In genomic region chr13:34106999-34107398, GRCm38 (mm10) we compare ENCODE assay signal across 28 mouse cellular contexts. TPM values are rescaled to one million over a fixed set of nuclear protein-coding genes. Genes with fewer than 3 reads are reported as not detected.
A peak's percentile ranks its signal among the peaks of the same experiment; 100 is the strongest.
DNase-seq lines count a peak whose midpoint lies in the region; ATAC-seq and TF ChIP-seq lines count a peak whose summit lies in the region.
"Had no signal": no experiment of that assay in that cellular context is flagged by ENCODE, and none has a peak within 500 bp of the region (broad histone marks: within the 10 kb centered on the region; RNA-seq: fewer than 3 reads in every experiment).

No protein-coding gene starts in this region.

- H3K4me2 ChIP-seq in heart, postnatal 0 days (ENCODE audit: low read depth, low read length): no peak overlapping the region
- H3K4me2 ChIP-seq in neural tube, embryonic 14.5 days (ENCODE audit: low read depth, low read length): no peak overlapping the region
- H3K4me2 ChIP-seq in hindbrain, postnatal 0 days (ENCODE audit: low read depth, low read length): no peak overlapping the region
- H3K4me2 ChIP-seq in midbrain, embryonic 13.5 days (replicated peaks): no peak overlapping the region
- H3K4me2 ChIP-seq: embryonic facial prominence, embryonic 12.5 days; heart, embryonic 13.5 days; hindbrain, embryonic 14.5 days; limb, embryonic 13.5 days; liver, embryonic 11.5 days; midbrain, embryonic 15.5 days had no signal

- no peak for ATAC-seq in heart, postnatal 0 days (ENCODE audit: insufficient read depth, low read depth)
- ATAC-seq in G1E (ENCODE audit: extremely low read depth, insufficient number of reproducible peaks, low FRiP score, poor library complexity, severe bottlenecking): no peak
- peak; percentile 71; the same call in 1 of the 2 replicates for ATAC-seq in common myeloid progenitor, adult 5-6 weeks (replicated peaks; ENCODE audit: low read depth, poor library complexity, severe bottlenecking)
- ATAC-seq in neural tube, embryonic 14.5 days (ENCODE audit: low read depth): peak; percentile 54; the same call in 1 of the 2 replicates
- ATAC-seq in hindbrain, postnatal 0 days: no peak
- ATAC-seq in midbrain, embryonic 13.5 days: no peak
- ATAC-seq: CD4-positive, CD25-positive, alpha-beta regulatory T cell, adult 4 months; forebrain, embryonic 14.5 days; inflammation-experienced regulatory T-cells, adult 6 months; liver, postnatal 0 days; midbrain, embryonic 15.5 days had no signal

- no peaks in the 10 kb centered on the region for H3K9me3 ChIP-seq in heart, postnatal 0 days (replicated peaks; ENCODE audit: control insufficient read depth, low read length)
- H3K9me3 ChIP-seq in G1E (replicated peaks): 0 out of 2 replicates have a peak, but pooled peaks cover 3% of the 10 kb centered on the region
- no peaks in the 10 kb centered on the region for H3K9me3 ChIP-seq in neural tube, embryonic 14.5 days (ENCODE audit: control insufficient read depth, low read length)
- no peaks in the 10 kb centered on the region for H3K9me3 ChIP-seq in hindbrain, postnatal 0 days (ENCODE audit: low read length)
- no peaks in the 10 kb centered on the region for H3K9me3 ChIP-seq in midbrain, embryonic 13.5 days
- H3K9me3 ChIP-seq: embryonic facial prominence, embryonic 12.5 days; heart, embryonic 13.5 days; limb, embryonic 13.5 days; midbrain, embryonic 15.5 days had no signal

- H3K27ac ChIP-seq in heart, postnatal 0 days (ENCODE audit: low read depth): 0 out of 2 replicates have a peak overlapping the region, but pooled peaks have one; percentile 4
- no peak overlapping the region for H3K27ac ChIP-seq in neural tube, embryonic 14.5 days (ENCODE audit: low read depth, low read length)
- no peak overlapping the region for H3K27ac ChIP-seq in hindbrain, postnatal 0 days
- no peak overlapping the region for H3K27ac ChIP-seq in midbrain, embryonic 13.5 days
- H3K27ac ChIP-seq: embryonic facial prominence, embryonic 12.5 days; heart, adult 2 months; heart, embryonic 13.5 days; hindbrain, embryonic 14.5 days; kidney, postnatal 0 days; limb, embryonic 13.5 days; midbrain, embryonic 15.5 days had no signal

- H3K4me3 ChIP-seq in heart, postnatal 0 days (ENCODE audit: low read depth, low read length): no peak overlapping the region
- no peak overlapping the region for H3K4me3 ChIP-seq in G1E (ENCODE audit: low read depth, low read length)
- H3K4me3 ChIP-seq in neural tube, embryonic 14.5 days (ENCODE audit: low read depth, low read length): no peak overlapping the region
- H3K4me3 ChIP-seq in hindbrain, postnatal 0 days (ENCODE audit: low read length): no peak overlapping the region
- H3K4me3 ChIP-seq in midbrain, embryonic 13.5 days (replicated peaks): no peak overlapping the region
- H3K4me3 ChIP-seq: embryonic facial prominence, embryonic 12.5 days; heart, adult 2 months; heart, embryonic 13.5 days; limb, embryonic 13.5 days; midbrain, embryonic 15.5 days had no signal

- intact Hi-C loops in heart, postnatal 36 days (cut with DNase I): no loop called here

- no peak for TF ChIP-seq EP300 in heart, postnatal 0 days (IDR thresholded peaks at IDR 0.05; ENCODE audit: low read depth)

- no peak overlapping the region for H3K9ac ChIP-seq in heart, postnatal 0 days (replicated peaks; ENCODE audit: low read depth, low read length)
- no peak overlapping the region for H3K9ac ChIP-seq in neural tube, embryonic 14.5 days (replicated peaks; ENCODE audit: low read depth, low read length)
- no peak overlapping the region for H3K9ac ChIP-seq in hindbrain, postnatal 0 days (replicated peaks; ENCODE audit: low read length)
- H3K9ac ChIP-seq in midbrain, embryonic 13.5 days (replicated peaks): no peak overlapping the region
- H3K9ac ChIP-seq: embryonic facial prominence, embryonic 12.5 days; heart, embryonic 13.5 days; hindbrain, embryonic 14.5 days; limb, embryonic 13.5 days; liver, postnatal 0 days; midbrain, embryonic 15.5 days had no signal

- TF ChIP-seq CTCF in heart, postnatal 0 days (IDR thresholded peaks at IDR 0.05; ENCODE audit: low read depth): no peak
- TF ChIP-seq CTCF in G1E (IDR thresholded peaks at IDR 0.05; ENCODE audit: low read depth, low read length): no peak
- no peak for TF ChIP-seq CTCF in hindbrain, postnatal 0 days (IDR thresholded peaks at IDR 0.05; ENCODE audit: low read depth)

- H3K4me1 ChIP-seq in heart, postnatal 0 days (ENCODE audit: control insufficient read depth, insufficient read depth): peaks cover 13% of the 10 kb centered on the region
- peaks cover 6% of the 10 kb centered on the region for H3K4me1 ChIP-seq in G1E (ENCODE audit: insufficient read depth, low read depth, low read length)
- H3K4me1 ChIP-seq in neural tube, embryonic 14.5 days (ENCODE audit: control insufficient read depth, insufficient read depth, low read length): no peaks in the 10 kb centered on the region
- H3K4me1 ChIP-seq in hindbrain, postnatal 0 days (ENCODE audit: insufficient read depth, low read length): no peaks in the 10 kb centered on the region
- peaks cover 8% of the 10 kb centered on the region; the same call in 1 of the 2 replicates for H3K4me1 ChIP-seq in midbrain, embryonic 13.5 days (replicated peaks)
- H3K4me1 ChIP-seq: embryonic facial prominence, embryonic 12.5 days; limb, embryonic 13.5 days; midbrain, embryonic 15.5 days had no signal

- no peak for DNase-seq in heart, postnatal 0 days (ENCODE audit: low spot score)
- DNase-seq in heart, postnatal 36 days: no peak
- peak; percentile 10 for DNase-seq in G1E (ENCODE audit: low spot score)
- DNase-seq in hindbrain, postnatal 0 days (ENCODE audit: low spot score): no peak
- DNase-seq in kidney, postnatal 10 days: no peak
- DNase-seq: cerebellum, adult 8-10 months; cerebellum, postnatal 36 days; embryo, embryonic 11 days; gastrocnemius, postnatal 14 days; heart, adult 2 months; heart, postnatal 4 days; kidney, adult 2 months; liver, postnatal 0 days; lung, postnatal 36 days; thymus, postnatal 4 days had no signal

- H3K27me3 ChIP-seq in heart, postnatal 0 days (ENCODE audit: control insufficient read depth, insufficient read depth, low read length): no peaks in the 10 kb centered on the region
- H3K27me3 ChIP-seq in G1E (ENCODE audit: insufficient read depth, low read length): peaks cover 5% of the 10 kb centered on the region; the same call in 1 of the 2 replicates
- no peaks in the 10 kb centered on the region for H3K27me3 ChIP-seq in neural tube, embryonic 14.5 days (ENCODE audit: control insufficient read depth, insufficient read depth, low read length)
- no peaks in the 10 kb centered on the region for H3K27me3 ChIP-seq in hindbrain, postnatal 0 days (ENCODE audit: insufficient read depth, low read length)
- H3K27me3 ChIP-seq in midbrain, embryonic 13.5 days: no peaks in the 10 kb centered on the region
- H3K27me3 ChIP-seq: embryonic facial prominence, embryonic 12.5 days; heart, embryonic 13.5 days; limb, embryonic 13.5 days; midbrain, embryonic 15.5 days had no signal

- H3K36me3 ChIP-seq in heart, postnatal 0 days (replicated peaks; ENCODE audit: control insufficient read depth, insufficient read depth, low read length): no peaks in the 10 kb centered on the region
- H3K36me3 ChIP-seq in G1E (replicated peaks): no peaks in the 10 kb centered on the region
- no peaks in the 10 kb centered on the region for H3K36me3 ChIP-seq in neural tube, embryonic 14.5 days (ENCODE audit: control insufficient read depth, insufficient read depth, low read length)
- H3K36me3 ChIP-seq in hindbrain, postnatal 0 days (ENCODE audit: insufficient read depth, low read length): no peaks in the 10 kb centered on the region
- no peaks in the 10 kb centered on the region for H3K36me3 ChIP-seq in midbrain, embryonic 13.5 days
- H3K36me3 ChIP-seq: embryonic facial prominence, embryonic 12.5 days; heart, embryonic 13.5 days; limb, embryonic 13.5 days; midbrain, embryonic 15.5 days had no signal

- WGBS in heart, postnatal 0 days: 94% methylated on average over 1 of the region's 1 CpGs
- WGBS in neural tube, embryonic 14.5 days: 84% methylated on average over 1 of the region's 1 CpGs
- 97% methylated on average over 1 of the region's 1 CpGs for WGBS in hindbrain, postnatal 0 days
- 100% methylated on average over 1 of the region's 1 CpGs for WGBS in midbrain, embryonic 13.5 days

RNA-seq across cellular contexts. Expression of gene Tubb2b, which starts 23.3 kb away (rescaled TPM):
- 157 and 227 TPM in 2 replicates for total RNA-seq in heart, postnatal 0 days (2014; rRNA removed; ENCODE audit: low replicate concordance)
- 16.9 and 19.7 TPM in 2 replicates for polyA plus RNA-seq in heart, postnatal 0 days (2015; fragmentation: Nextera tagmentation; extraction: Ambion mirVana)
- 1 to 10 TPM; 4.4 to 5.6 TPM for total RNA-seq in heart, postnatal 36 days (2021)
- 3.5 and 4.0 TPM in 2 replicates for total RNA-seq in G1E (2014; fragmentation: Nextera tagmentation)
- 9.7 and 15.9 TPM in 2 replicates for total RNA-seq in G1E (2017)
- 2.6 and 3.8 TPM in 2 replicates for polyA plus RNA-seq in G1E (2012)
- total RNA-seq in common myeloid progenitor, adult 5-6 weeks (2017): not detected in 2 replicates
- polyA plus RNA-seq in neural tube, embryonic 14.5 days (2014; fragmentation: Nextera tagmentation; extraction: Ambion mirVana): 629 and 667 TPM in 2 replicates
- total RNA-seq in hindbrain, postnatal 0 days (2014; rRNA removed): 4,422 and 4,857 TPM in 2 replicates
- 709 and 787 TPM in 2 replicates for polyA plus RNA-seq in hindbrain, postnatal 0 days (2015; fragmentation: Nextera tagmentation; extraction: Ambion mirVana)
- polyA plus RNA-seq in midbrain, embryonic 13.5 days (2015; fragmentation: Nextera tagmentation; extraction: Ambion mirVana): 833 and 846 TPM in 2 replicates

RNA-seq across cellular contexts. Expression of gene Tubb2a, which starts 29.2 kb away (rescaled TPM):
- total RNA-seq in heart, postnatal 0 days (2014; rRNA removed; ENCODE audit: low replicate concordance): 291 and 343 TPM in 2 replicates
- polyA plus RNA-seq in heart, postnatal 0 days (2015; fragmentation: Nextera tagmentation; extraction: Ambion mirVana): 90.8 and 105 TPM in 2 replicates
- 10 to 100 TPM; 41.2 to 43.8 TPM for total RNA-seq in heart, postnatal 36 days (2021)
- total RNA-seq in G1E (2014; fragmentation: Nextera tagmentation) (2.5 and 4.4 TPM in 2 replicates), G1E (2017) (63.8 and 86.5 TPM in 2 replicates)
- 8.5 and 16.7 TPM in 2 replicates for polyA plus RNA-seq in G1E (2012)
- total RNA-seq in common myeloid progenitor, adult 5-6 weeks (2017): 8.1 and 15.1 TPM in 2 replicates
- 2,423 and 2,884 TPM in 2 replicates for polyA plus RNA-seq in neural tube, embryonic 14.5 days (2014; fragmentation: Nextera tagmentation; extraction: Ambion mirVana)
- total RNA-seq in hindbrain, postnatal 0 days (2014; rRNA removed): 6,578 and 6,630 TPM in 2 replicates
- polyA plus RNA-seq in hindbrain, postnatal 0 days (2015; fragmentation: Nextera tagmentation; extraction: Ambion mirVana): 3,263 and 3,562 TPM in 2 replicates
- 1,655 and 1,711 TPM in 2 replicates for polyA plus RNA-seq in midbrain, embryonic 13.5 days (2015; fragmentation: Nextera tagmentation; extraction: Ambion mirVana)

RNA-seq across cellular contexts. Expression of gene Psmg4, which starts 55.8 kb away (rescaled TPM):
- 58.0 and 108 TPM in 2 replicates for total RNA-seq in heart, postnatal 0 days (2014; rRNA removed; ENCODE audit: low replicate concordance)
- polyA plus RNA-seq in heart, postnatal 0 days (2015; fragmentation: Nextera tagmentation; extraction: Ambion mirVana): 86.3 and 87.8 TPM in 2 replicates
- total RNA-seq in heart, postnatal 36 days (2021): 10 to 100 TPM; 28.3 to 30.9 TPM
- total RNA-seq in G1E (2014; fragmentation: Nextera tagmentation) (5.9 and 13.4 TPM in 2 replicates), G1E (2017) (126 and 143 TPM in 2 replicates)
- polyA plus RNA-seq in G1E (2012): 22.7 and 38.1 TPM in 2 replicates
- 189 and 240 TPM in 2 replicates for total RNA-seq in common myeloid progenitor, adult 5-6 weeks (2017)
- 77.8 and 87.4 TPM in 2 replicates for polyA plus RNA-seq in neural tube, embryonic 14.5 days (2014; fragmentation: Nextera tagmentation; extraction: Ambion mirVana)
- total RNA-seq in hindbrain, postnatal 0 days (2014; rRNA removed): 41.6 and 75.9 TPM in 2 replicates
- polyA plus RNA-seq in hindbrain, postnatal 0 days (2015; fragmentation: Nextera tagmentation; extraction: Ambion mirVana): 88.5 and 92.0 TPM in 2 replicates
- 92.5 and 94.6 TPM in 2 replicates for polyA plus RNA-seq in midbrain, embryonic 13.5 days (2015; fragmentation: Nextera tagmentation; extraction: Ambion mirVana)

Comparison
In these comparisons a context has a peak if more than half of its experiments do, and no peak if none do; other contexts are left out.
1. ATAC-seq: peak in common myeloid progenitor, adult 5-6 weeks (single experiment) and neural tube, embryonic 14.5 days (single experiment); none in heart, postnatal 0 days (single experiment), G1E (single experiment), hindbrain, postnatal 0 days (single experiment) and midbrain, embryonic 13.5 days (single experiment).
2. RNA of gene Tubb2b, which starts 23.3 kb away (total RNA-seq): 4,422 to 4,857 TPM in hindbrain, postnatal 0 days; 157 to 227 TPM in heart, postnatal 0 days, 3.5 to 15.9 TPM in G1E, 4.4 to 5.6 TPM in heart, postnatal 36 days and not detected in common myeloid progenitor, adult 5-6 weeks; every median in the first group is over 10 times any median in the second.
3. RNA of gene Tubb2a, which starts 29.2 kb away (total RNA-seq): 6,578 to 6,630 TPM in hindbrain, postnatal 0 days; 291 to 343 TPM in heart, postnatal 0 days, 2.5 to 86.5 TPM in G1E, 41.2 to 43.8 TPM in heart, postnatal 36 days and 8.1 to 15.1 TPM in common myeloid progenitor, adult 5-6 weeks; every median in the first group is over 10 times any median in the second.